Mouse (Mus musculus) left cerebral cortex, postnatal 25 days (tissue): Measurements from ENCODE around the gene Acad11. TPM values are rescaled to one million over a fixed set of nuclear protein-coding genes. Genes with fewer than 3 reads are reported as not detected.

Experiments used
- DNase-seq, 2 experiments: peaks; one replicate each; pipeline ENCODE4 v3.0.0; 2022; ENCODE audit warnings: low spot score in 2 of 2, mixed read lengths in 1 of 2
- intact Hi-C: fragments of 180-260 bp; cut with DNase I; formaldehyde crosslinking; loops from one replicate; pipeline ENCODE4 v1.15.1; 2025
- total RNA-seq, 2 experiments: library from RNA; stranded (reverse); gene quantifications; 2 replicates each; pipeline ENCODE4 v1.2.3; 2021

Acad11 gene
- total RNA-seq, 2 experiments from 2014 or later, result 19.6 to 23.8 TPM

DNA sequence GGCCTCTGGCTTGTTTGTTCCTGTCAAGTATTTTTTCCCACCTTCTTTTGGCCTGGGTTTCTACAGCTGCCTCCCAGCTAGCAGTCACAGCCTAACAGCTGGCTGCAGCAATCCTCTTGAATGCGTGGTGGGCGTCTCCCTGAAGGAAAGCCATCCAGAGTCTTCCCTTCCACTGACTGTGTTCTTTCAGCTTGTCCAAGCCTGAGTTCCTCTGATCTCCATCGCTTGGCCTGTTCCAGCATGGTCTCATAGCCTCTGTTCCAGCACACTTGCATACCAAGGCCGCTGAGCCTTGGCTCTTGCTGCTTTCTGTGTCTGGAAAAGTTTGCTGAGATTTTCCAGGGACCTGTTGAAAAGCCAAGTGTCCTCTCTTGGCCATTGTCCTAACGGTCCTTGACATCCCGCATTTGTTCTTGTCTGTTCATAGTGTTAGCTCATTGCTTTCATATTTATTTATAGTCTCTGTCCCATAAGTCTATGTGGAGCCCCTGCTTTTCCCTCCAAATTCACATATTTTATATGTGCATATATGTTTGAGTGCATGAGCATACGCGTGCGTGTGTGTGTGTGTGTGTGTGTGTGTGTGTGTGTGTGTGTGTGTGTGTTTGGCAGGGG lies 67.1 kb downstream of the Acad11 start:
- intact Hi-C loops, result no loop called here
- no peak for DNase-seq

DNA sequence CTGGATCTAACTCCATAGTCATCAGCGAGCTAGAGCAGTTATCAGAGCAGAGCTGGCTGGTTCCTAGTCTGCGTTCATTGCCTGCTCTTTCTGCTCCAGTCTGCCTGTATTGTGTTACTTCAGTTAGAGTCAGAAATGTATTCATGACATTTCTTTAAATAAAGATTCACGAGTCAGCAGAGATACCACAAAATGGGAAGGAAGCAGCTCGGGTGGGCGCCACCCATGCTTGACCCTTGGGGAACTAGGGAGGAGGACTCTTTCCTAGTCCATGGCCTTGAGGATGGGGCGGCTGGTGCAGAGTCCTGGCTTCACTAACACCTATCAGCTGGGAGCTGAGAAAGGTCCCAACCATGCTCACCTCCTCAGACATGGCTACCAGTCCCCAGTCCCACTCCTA lies 77.2 kb downstream of the Acad11 start:
- intact Hi-C loops, result no loop called here
- DNase-seq, result no peak

DNA sequence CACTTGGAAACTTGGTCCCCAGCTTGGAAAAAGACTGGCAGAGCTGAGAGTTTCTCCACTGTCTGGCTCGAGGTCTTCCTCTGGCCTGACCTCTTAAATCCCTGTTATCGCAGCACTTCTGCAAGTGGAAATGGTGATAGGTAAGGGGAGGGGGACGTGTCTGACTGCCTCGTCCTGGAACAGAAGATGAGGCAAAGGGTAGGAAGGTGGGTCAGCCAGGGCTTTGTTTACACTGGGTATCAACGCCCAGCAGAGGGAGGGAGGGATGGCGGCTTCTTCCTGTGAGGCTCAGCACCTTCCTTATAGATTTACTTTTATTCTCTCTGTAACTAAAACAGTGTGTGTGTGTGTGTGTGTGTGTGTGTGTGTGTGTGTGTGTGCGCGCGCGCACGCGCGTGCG lies 79.6 kb downstream of the Acad11 start:
- intact Hi-C loops, result no loop called here
- no peak for DNase-seq

DNA sequence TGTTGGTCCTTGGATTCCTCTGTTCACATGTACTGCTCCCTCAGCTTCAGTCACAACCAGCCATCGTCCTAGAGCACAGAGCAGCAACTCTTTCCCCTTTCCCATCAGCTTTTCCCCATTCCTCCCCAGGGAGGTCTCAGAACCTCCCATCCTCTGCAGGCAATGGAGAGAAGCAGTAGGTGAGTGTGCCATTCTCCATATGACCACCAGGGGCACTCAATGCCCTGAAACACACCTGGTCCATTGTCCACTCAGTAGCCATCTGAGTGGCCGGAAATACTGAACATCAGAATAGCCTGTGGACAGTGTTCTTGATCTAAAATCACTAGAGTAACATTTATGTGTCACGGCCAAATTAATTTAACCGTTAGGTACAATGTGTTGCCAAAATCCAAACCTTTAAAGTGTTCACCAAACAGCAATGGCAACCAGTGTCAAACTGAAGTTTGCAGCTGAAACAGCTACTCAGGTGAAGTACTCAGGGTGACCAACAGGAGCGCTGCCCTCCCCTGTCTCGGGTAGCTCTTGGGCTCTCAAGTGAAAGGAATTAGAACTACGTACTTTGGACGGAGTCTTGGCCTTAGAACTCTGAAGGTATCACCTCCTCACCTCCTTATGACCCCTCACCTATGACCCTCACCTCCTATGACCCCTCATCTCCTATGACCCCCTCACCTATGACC lies 81.3 kb downstream of the Acad11 start:
- intact Hi-C loops, result no loop called here
- no peak for DNase-seq

DNA sequence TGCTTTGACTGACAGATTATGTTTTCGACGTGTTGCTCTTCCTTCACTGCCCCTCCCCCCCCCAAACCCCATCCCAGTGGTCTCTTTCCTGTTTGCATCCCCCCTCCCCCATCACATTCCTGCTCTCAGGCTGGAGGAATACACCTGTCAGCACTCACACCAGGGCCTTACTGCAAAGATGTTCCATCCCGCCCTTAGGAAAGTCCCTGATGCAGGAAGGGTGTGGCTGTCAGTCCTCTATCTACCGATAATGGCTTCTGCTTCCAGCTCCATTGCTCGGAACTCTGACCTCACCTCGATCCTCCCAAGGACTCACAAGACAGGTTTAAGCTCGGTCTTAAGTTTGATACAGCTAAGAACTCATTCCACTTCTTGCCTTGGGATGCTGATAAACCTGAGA lies 83.5 kb downstream of the Acad11 start:
- intact Hi-C loops, result no loop called here

DNA sequence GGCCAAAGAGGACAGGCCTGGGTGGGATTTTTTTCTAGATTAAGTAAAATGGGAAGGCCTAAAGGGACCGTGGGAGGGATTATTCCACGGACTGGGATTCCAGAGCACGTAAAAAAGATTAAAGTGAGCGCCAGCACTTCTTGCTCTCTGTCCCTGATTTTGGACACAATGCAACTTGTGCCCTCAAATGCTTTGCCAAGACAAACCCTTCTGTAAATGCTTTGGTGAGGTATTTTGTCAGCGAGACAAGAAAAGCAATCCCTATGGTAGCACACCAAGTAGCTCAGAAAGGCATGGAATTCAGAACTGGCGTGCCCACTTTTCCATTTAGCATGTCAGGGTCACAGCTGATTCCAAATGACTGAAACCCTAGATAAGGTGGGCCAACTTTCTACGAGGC lies 85.8 kb downstream of the Acad11 start:
- intact Hi-C loops, result no loop called here
- no peak for DNase-seq

More for the DNA sequence above, 83.5 kb downstream of the Acad11 start:
- no peak for DNase-seq

DNA sequence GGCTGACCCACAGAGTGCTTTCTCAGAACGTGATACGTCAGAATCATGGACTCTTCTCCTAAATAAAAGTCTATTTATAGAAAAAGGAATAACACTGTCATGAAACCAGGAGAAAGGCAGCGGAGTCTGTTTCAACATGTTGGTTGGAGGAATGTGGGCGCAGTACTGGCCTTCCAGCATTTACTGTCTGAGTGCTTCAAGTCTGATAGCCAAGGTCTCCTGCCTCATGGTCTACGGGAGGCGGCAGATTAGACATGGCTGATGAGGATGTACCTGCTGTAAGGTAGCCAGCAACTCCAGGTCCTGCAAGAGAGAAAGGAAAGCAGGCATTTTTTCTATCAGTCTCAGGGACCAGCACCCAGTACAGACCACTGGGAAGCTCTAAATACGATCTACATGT lies 88.9 kb downstream of the Acad11 start:
- intact Hi-C loops, result no loop called here
- DNase-seq, result no peak

DNA sequence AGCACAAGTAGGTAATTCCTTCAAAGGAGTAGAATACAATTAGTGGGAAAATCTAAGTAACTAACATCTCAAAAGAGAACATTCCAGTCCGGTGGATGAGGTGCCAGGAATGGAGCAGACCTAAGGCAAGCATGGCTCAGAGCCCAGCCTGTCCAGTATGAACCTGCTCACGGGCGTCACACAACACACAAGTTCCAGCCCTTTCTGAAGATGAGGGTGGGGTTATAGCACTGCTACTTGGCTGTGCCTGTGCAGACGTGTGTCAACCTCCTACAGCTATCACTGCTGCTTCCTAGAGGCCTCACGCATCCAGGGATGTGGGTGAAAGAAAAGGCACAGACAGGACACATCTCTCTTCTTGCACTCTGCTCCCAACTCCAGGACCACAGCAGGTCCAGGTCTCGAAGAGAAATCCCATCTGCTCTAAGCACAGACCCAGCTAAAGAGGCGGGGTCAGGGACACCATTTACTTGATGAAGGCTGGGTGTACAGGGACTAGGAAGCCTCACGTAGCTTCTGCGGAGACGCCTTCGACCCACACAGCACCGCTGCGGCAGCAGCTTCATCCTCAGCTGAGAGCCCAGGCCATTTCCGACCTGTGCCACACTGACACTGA lies 92.0 kb downstream of the Acad11 start:
- intact Hi-C loops, result no loop called here

DNA sequence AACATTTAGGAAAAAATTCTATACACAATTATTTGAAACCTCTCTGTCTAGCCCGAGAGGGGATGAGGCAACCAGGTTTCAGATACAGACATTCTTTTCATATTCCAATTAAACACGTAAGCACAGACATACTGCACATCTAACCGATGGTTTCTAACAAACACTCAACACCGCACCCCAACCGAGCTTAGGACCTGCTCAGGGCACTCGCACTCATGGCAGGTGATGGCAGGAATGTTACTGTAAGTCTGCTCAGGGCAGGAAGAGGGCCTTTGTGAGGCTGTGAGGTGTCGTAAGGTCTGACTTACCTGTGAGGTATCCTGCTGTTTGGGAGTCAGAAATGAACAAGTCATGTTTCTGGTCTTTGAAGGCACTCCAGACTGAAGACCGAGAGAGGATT lies 93.3 kb downstream of the Acad11 start:
- intact Hi-C loops, result no loop called here
- no peak for DNase-seq

More for the DNA sequence above, 92.0 kb downstream of the Acad11 start:
- DNase-seq, result no peak

DNA sequence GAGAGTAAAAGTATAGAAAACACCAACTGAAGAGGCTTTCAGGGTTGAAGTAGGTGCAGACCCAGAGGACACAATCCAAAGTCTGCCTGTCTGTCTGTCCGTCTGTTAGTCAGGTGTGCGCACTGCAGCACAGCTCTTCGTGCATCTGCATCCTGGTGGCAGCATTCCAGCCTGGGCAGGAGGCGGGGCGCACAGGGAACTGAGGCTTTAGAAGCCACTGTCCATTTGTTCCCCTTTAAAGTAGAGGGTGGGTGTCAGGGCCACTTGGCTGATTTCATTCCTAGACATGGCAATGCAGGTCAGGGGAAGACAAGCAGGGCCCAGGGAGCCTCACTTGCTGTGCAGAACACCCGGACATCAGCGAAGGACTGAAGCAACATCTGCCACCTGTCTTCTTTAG lies 94.1 kb downstream of the Acad11 start:
- intact Hi-C loops, result no loop called here
- no peak for DNase-seq

DNA sequence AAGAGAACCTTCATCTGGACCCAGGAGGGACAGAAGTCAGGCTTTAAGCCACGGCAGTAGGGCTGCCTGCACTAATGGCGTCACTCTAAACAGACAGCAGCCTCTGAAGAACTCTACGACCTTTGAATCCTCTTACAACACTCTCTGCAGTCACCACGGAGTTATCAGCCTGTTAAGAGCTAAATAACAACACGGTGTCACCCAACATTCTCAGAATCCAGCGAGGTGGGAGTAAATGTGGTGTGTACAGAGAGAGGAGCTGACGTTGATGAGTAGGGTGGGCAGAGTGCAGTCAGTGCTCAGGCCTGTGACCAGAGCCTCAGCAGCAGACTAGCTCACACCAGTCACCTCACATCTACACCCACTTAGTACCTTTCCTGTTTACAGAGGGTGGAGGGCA lies 97.9 kb downstream of the Acad11 start:
- DNase-seq, result no peak
- intact Hi-C loops, result loop anchor here (10.0 kb wide), 1 partner anchor 106 kb away; no protein-coding TSS in a partner anchor

DNA sequence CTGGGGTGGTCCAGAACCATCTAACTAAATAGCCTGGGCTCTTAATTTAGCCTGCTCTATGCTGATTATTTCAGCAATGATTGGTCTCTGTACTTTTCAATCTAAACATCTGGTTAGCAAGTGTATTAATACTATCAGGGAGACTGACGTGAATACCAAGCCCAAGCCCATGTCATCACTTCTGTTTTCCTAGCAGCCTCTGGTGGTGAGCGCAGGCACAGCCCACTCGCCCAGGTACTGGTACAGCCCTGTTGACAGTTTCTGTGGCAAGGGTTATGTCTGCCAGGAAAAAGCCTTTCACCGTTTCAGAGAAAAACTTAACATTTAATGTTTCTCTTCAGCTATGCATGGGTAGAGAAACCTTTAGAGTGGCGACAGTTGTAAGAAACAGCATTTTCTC lies 101.0 kb downstream of the Acad11 start:
- intact Hi-C loops, result loop anchor here (10.0 kb wide), 1 partner anchor 109 kb away; no protein-coding TSS in a partner anchor
- no peak for DNase-seq

DNA sequence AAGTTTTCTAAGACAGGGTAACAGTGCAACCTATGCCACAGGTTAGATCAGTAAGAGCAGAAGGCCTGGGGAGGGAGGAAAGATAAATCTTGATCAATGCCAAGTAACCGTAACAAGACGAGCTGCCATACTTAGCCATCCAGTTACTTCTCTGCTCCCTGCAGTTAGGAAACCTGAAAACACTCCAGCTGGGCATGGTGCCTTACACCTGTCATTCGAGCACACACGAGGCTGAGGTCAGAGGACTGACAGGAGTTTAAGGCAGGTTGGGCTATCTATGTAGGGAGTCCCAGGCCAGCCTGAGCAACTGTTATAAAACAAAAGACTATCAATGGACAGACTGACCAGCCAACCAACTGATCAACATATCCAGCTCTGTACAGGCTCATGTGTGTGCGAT lies 102.7 kb downstream of the Acad11 start:
- intact Hi-C loops, result loop anchor here (10.0 kb wide), 1 partner anchor 111 kb away; no protein-coding TSS in a partner anchor
- DNase-seq, result no peak

DNA sequence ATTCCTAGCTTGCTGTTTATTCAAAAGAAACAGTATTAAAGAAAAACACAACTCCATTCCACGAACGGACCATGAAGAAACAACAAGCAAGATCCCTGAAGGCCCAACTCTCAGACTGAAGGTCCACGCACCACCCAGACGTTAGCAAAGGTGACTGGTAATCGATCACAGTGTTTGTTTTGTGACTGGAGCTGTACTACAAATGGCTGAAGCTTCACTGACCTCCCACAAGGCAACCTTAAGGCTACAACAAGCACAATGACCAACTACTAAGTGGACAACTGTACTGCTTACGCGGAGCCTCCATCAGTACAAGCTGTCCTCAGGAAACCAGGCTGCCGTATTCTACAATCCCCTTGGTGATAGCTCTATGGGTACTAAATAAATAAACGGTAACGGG lies 106.8 kb downstream of the Acad11 start:
- DNase-seq, result no peak
- intact Hi-C loops, result loop anchor here (10.0 kb wide), 1 partner anchor 115 kb away; no protein-coding TSS in a partner anchor

DNA sequence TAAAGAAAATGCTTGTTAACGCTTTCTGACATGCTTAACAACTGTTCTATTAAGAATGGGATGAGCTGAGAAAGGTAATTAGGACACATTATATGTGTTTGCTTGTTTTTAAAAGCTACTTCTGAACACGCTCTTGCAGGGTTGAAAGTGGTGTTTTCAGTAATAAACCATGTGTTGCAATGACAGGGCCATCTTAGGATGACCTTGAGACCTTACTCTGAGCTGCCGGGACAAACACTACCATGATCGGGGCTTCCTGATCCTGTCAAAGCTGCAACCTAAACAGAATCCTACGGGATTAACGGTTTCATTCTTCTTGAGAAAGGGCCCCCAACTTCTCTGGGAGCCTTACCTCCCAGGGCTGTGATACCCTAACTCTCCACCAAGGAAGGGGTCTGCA lies 108.5 kb downstream of the Acad11 start:
- intact Hi-C loops, result no loop called here
- DNase-seq, result no peak

DNA sequence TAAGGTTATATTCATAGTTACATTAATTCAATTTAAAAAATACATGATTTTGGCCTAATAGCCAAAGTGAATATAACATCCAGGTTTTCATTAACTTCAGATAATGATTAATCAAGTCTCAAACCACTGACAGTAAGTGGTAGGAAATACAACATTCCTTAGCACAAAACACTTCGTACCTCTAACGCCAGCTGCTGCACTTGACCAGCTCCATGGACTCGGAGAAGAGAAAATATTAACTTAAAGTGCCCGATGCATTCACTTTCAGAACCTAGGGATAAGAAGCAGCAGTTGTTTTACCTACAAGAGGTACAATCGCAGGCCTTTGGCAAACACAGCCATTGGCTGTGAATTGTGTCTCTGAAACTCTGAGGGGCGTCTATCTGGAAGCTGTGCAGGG lies 109.2 kb downstream of the Acad11 start:
- DNase-seq, result no peak

More for the DNA sequence above, 109.2 kb downstream of the Acad11 start:
- intact Hi-C loops, result no loop called here

Other genes starting within 250 kb of the Acad11 start
- gene Nphp3, start 60.8 kb upstream of the Acad11 start, total RNA-seq, result 10 to 100 TPM in 1 of 2 experiments, 1 to 10 TPM in 1; 6.8 to 12.7 TPM
- not detected for gene Gm28305, start 22.7 kb upstream of the Acad11 start, total RNA-seq
- gene Uba5, start 243 bp upstream of the Acad11 start, total RNA-seq, result 10 to 100 TPM; 39.8 to 42.0 TPM
- gene Ackr4, start 63.6 kb downstream of the Acad11 start, total RNA-seq, result under 1 TPM; 0.21 TPM
- gene Dnajc13, start 199.6 kb downstream of the Acad11 start, total RNA-seq, result 10 to 100 TPM; 64.2 to 68.5 TPM